Mouse (Mus musculus): ENCODE results near the gene Pet2. TPM values are rescaled to one million over a fixed set of nuclear protein-coding genes. Genes with fewer than 3 reads are reported as not detected.

Gene Pet2
- total RNA-seq (2021) (not detected), polyA plus RNA-seq (2012; rRNA removed) (not detected in 2 replicates)
- long read RNA-seq: 0 reads

- no peak for DNase-seq
These were observed at the start of gene Pet2 for GRCm38 (mm10) chrX:89409589-89409988. TSS of gene Pet2 (minus strand) at chrX:89409689.

Data from adrenal gland, adult 2 months (tissue).